Mouse (Mus musculus) MEL (cell line): ENCODE results near the gene Pi4k2a. TPM values are rescaled to one million over a fixed set of nuclear protein-coding genes. Genes with fewer than 3 reads are reported as not detected.

Source experiments
- DNase-seq: peaks from one replicate; pipeline ENCODE4 v3.0.0; 2011; ENCODE audit warnings: low read depth, low spot score
- H3K27ac ChIP-seq: 2 replicates; pipeline ENCODE4 v1.5.1; 2012; ENCODE audit warnings: low read depth, mild to moderate bottlenecking, control low read depth, low read length, moderate library complexity; ENCODE audit not compliant: control insufficient read depth
- H3K27me3 ChIP-seq, 2 experiments: fragments of 150-350 bp in 1 of 2; sonication (generic) in 1 of 2; 2 replicates each; pipeline ENCODE4 v1.6.1; 2012; ENCODE audit warnings: low read length in 2 of 2, mild to moderate bottlenecking in 2 of 2, improper control_type of control experiment in 1 of 2, moderate library complexity in 1 of 2; ENCODE audit not compliant: insufficient read depth in 2 of 2, control insufficient read depth in 1 of 2
- H3K36me3 ChIP-seq, 2 experiments: 2 replicates each; pipeline ENCODE4 v1.6.1; 2012 to 2014; ENCODE audit warnings: low read length in 2 of 2, improper control_type of control experiment in 1 of 2, inconsistent platforms in 1 of 2, mild to moderate bottlenecking in 1 of 2; ENCODE audit not compliant: insufficient read depth in 2 of 2, control insufficient read depth in 1 of 2
- H3K4me1 ChIP-seq, 2 experiments: fragments of 150-350 bp in 1 of 2; sonication (generic) in 1 of 2; 2 replicates each; pipeline ENCODE4 v1.6.1; 2012; ENCODE audit warnings: low read length in 2 of 2, improper control_type of control experiment in 1 of 2, mild to moderate bottlenecking in 1 of 2; ENCODE audit not compliant: insufficient read depth in 2 of 2, control insufficient read depth in 1 of 2
- H3K4me3 ChIP-seq, 2 experiments: fragments of 150-350 bp in 1 of 2; sonication (generic) in 1 of 2; 2 replicates each; pipeline ENCODE4 v1.5.1; 2012; ENCODE audit warnings: low read depth in 2 of 2, low read length in 2 of 2, mild to moderate bottlenecking in 2 of 2, moderate library complexity in 2 of 2, control low read depth in 1 of 2, improper control_type of control experiment in 1 of 2; ENCODE audit not compliant: control insufficient read depth in 1 of 2, insufficient read depth in 1 of 2
- H3K79me2 ChIP-seq: 2 replicates; pipeline ENCODE4 v1.6.1; 2012; ENCODE audit warnings: mild to moderate bottlenecking, low read length, moderate library complexity; ENCODE audit not compliant: control insufficient read depth, poor library complexity, insufficient read depth
- H3K9ac ChIP-seq: 2 replicates; pipeline ENCODE4 v1.6.1; 2012; ENCODE audit warnings: low read depth, mild to moderate bottlenecking, control low read depth, low read length, moderate library complexity; ENCODE audit not compliant: control insufficient read depth, poor library complexity, severe bottlenecking
- H3K9me3 ChIP-seq: fragments of 150-350 bp; sonication (generic); replicated peaks from 2 replicates; pipeline ENCODE4 v1.6.1; 2012; ENCODE audit warnings: mild to moderate bottlenecking, low read length, improper control_type of control experiment, moderate library complexity; ENCODE audit not compliant: insufficient read depth
- BHLHE40 ChIP-seq: IDR thresholded peaks from 2 replicates; pipeline ENCODE4 v1.6.1; 2012; ENCODE audit warnings: low read depth, mild to moderate bottlenecking, inconsistent platforms, low read length, improper control_type of control experiment, borderline replicate concordance
- CHD1 ChIP-seq: IDR thresholded peaks from 2 replicates; pipeline ENCODE4 v1.6.1; 2012; ENCODE audit warnings: low read depth, mild to moderate bottlenecking, inconsistent platforms, low read length, improper control_type of control experiment
- CHD2 ChIP-seq: IDR thresholded peaks from 2 replicates; pipeline ENCODE4 v1.6.1; 2011; ENCODE audit warnings: low read length, improper control_type of control experiment
- CTCF ChIP-seq, 3 experiments: IDR thresholded peaks in 2 of 3; conservative IDR thresholded peaks in 1 of 3; 2 replicates each; pipeline ENCODE4 v1.5.1; 2011 to 2012; ENCODE audit warnings: low read length in 3 of 3, low read depth in 2 of 3, mild to moderate bottlenecking in 2 of 3, improper control_type of control experiment in 1 of 3, inconsistent platforms in 1 of 3, mixed read lengths in 1 of 3, moderate library complexity in 1 of 3; ENCODE audit not compliant: control insufficient read depth in 1 of 3, insufficient read depth in 1 of 3, poor library complexity in 1 of 3, severe bottlenecking in 1 of 3
- E2F4 ChIP-seq: IDR thresholded peaks from 2 replicates; pipeline ENCODE4 v1.6.1; 2011; ENCODE audit warnings: low read depth, low read length, improper control_type of control experiment, borderline replicate concordance
- ELF1 ChIP-seq: IDR thresholded peaks from 2 replicates; pipeline ENCODE4 v1.6.1; 2014; ENCODE audit warnings: low read depth, mild to moderate bottlenecking, inconsistent platforms, low read length, improper control_type of control experiment, moderate library complexity
- EP300 ChIP-seq, 2 experiments: IDR thresholded peaks; 2 replicates each; pipeline ENCODE4 v1.6.1; 2011; ENCODE audit warnings: improper control_type of control experiment in 2 of 2, low read length in 2 of 2, low read depth in 1 of 2, mild to moderate bottlenecking in 1 of 2
- ETS1 ChIP-seq: IDR thresholded peaks from 2 replicates; pipeline ENCODE4 v1.6.1; 2012; ENCODE audit warnings: low read depth, mild to moderate bottlenecking, inconsistent platforms, low read length, improper control_type of control experiment, moderate library complexity
- GABPA ChIP-seq: IDR thresholded peaks from 2 replicates; pipeline ENCODE4 v1.6.1; 2012; ENCODE audit warnings: low read depth, mild to moderate bottlenecking, inconsistent platforms, low read length, improper control_type of control experiment, moderate library complexity
- GATA1 ChIP-seq: IDR thresholded peaks from 2 replicates; pipeline ENCODE4 v1.6.1; 2011; ENCODE audit warnings: low read depth, low read length, improper control_type of control experiment
- HCFC1 ChIP-seq: IDR thresholded peaks from 2 replicates; pipeline ENCODE4 v1.6.1; 2012; ENCODE audit warnings: low read depth, mild to moderate bottlenecking, inconsistent platforms, low read length, improper control_type of control experiment, moderate library complexity
- KAT2A ChIP-seq: conservative IDR thresholded peaks from 2 replicates; pipeline ENCODE4 v1.6.1; 2012; ENCODE audit warnings: low read depth, low read length, improper control_type of control experiment, inconsistent platforms
- MAFK ChIP-seq: IDR thresholded peaks from 2 replicates; pipeline ENCODE4 v1.6.1; 2011; ENCODE audit warnings: low read depth, mild to moderate bottlenecking, low read length, improper control_type of control experiment, borderline replicate concordance
- MAZ ChIP-seq: IDR thresholded peaks from 2 replicates; pipeline ENCODE4 v1.6.1; 2012; ENCODE audit warnings: low read depth, mild to moderate bottlenecking, inconsistent platforms, low read length, improper control_type of control experiment
- MEF2A ChIP-seq: IDR thresholded peaks from 2 replicates; pipeline ENCODE4 v1.6.1; 2014; ENCODE audit warnings: low read depth, mild to moderate bottlenecking, inconsistent platforms, low read length, improper control_type of control experiment; ENCODE audit not compliant: poor library complexity, insufficient replicate concordance, severe bottlenecking; ENCODE audit errors: extremely low read depth
- NRF1 ChIP-seq: IDR thresholded peaks from 2 replicates; pipeline ENCODE4 v1.6.1; 2014; ENCODE audit warnings: low read depth, mild to moderate bottlenecking, inconsistent platforms, low read length, improper control_type of control experiment, moderate library complexity; ENCODE audit not compliant: poor library complexity, insufficient read depth, severe bottlenecking
- POLR2AphosphoS5 ChIP-seq: IDR thresholded peaks from 2 replicates; pipeline ENCODE4 v1.6.1; 2012; ENCODE audit warnings: low read depth, borderline replicate concordance, mild to moderate bottlenecking, inconsistent platforms, low read length, moderate library complexity, mixed read lengths
- RCOR1 ChIP-seq: IDR thresholded peaks from 2 replicates; pipeline ENCODE4 v1.6.1; 2012; ENCODE audit warnings: low read depth, mild to moderate bottlenecking, inconsistent platforms, low read length, improper control_type of control experiment
- TBP ChIP-seq: IDR thresholded peaks from 2 replicates; pipeline ENCODE4 v1.8.0; 2011; ENCODE audit warnings: low read depth, low read length, improper control_type of control experiment
- ZKSCAN1 ChIP-seq: IDR thresholded peaks from 2 replicates; pipeline ENCODE4 v1.6.1; 2012; ENCODE audit warnings: low read depth, mild to moderate bottlenecking, inconsistent platforms, low read length, improper control_type of control experiment, moderate library complexity
- ZMIZ1 ChIP-seq: IDR thresholded peaks from 2 replicates; pipeline ENCODE4 v1.6.1; 2012; ENCODE audit warnings: low read depth, mild to moderate bottlenecking, inconsistent platforms, low read length, improper control_type of control experiment, moderate library complexity
- ZNF384 ChIP-seq: IDR thresholded peaks from 2 replicates; pipeline ENCODE4 v1.6.1; 2012; ENCODE audit warnings: low read depth, mild to moderate bottlenecking, inconsistent platforms, low read length, improper control_type of control experiment
- polyA plus RNA-seq, 2 experiments: library from polyadenylated mRNA; stranded (reverse) in 1 of 2; unstranded in 1 of 2; fragments of >175 nt in 1 of 2; fragments of >200 nt in 1 of 2; gene quantifications; 2 replicates each; pipeline versions ENCODE4 v1.2.1 to v1.2.4; 2012; ENCODE audit warnings: low replicate concordance in 2 of 2, low read depth in 1 of 2; ENCODE audit not compliant: insufficient read length in 2 of 2, insufficient read depth in 1 of 2, missing spikeins in 1 of 2
- total RNA-seq: library from RNA; depleted of rRNA; stranded (reverse); fragments of 300-350 nt; gene quantifications from 2 replicates; pipeline ENCODE4 v1.2.3, GENCODE M21; 2012

The Pi4k2a gene
- total and polyA plus RNA-seq, 3 experiments, result 10.2 to 30.3 TPM; not detected in 1

DNA sequence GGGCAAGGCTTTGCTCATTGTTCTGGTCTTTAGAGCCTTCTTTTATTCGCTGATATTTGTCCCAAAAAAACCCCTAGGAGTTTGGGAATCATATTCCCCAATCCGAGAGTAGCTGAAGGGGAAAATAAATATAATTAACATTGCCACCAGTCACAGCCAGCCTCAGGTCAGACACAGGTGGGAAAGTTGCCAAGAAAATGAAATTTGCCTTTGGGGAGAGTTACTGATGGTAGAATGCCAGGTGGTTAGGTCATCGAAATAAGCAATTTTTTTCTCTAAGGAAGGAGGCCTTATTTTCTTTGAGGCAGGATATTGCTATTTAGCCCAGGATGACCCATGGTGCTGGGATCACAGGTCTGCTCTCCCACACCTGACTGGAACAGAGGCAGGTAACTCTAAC, 76.5 kb downstream of the Pi4k2a start:
- no peaks in the 10 kb centered on the region for H3K9me3 ChIP-seq
- H3K36me3 ChIP-seq, result peaks cover 0 to 23% of the 10 kb centered on the region in 2 experiments; a peak in 2 of 4 replicates
- H3K9ac ChIP-seq, result no peak overlapping the region
- TF ChIP-seq ZKSCAN1 (no peak), HCFC1 (no peak), E2F4 (no peak), EP300 (IDR thresholded peaks at IDR 0.05; ENCODE audit: low read depth in 1 of 2, low read length in 2 of 2) (no peak), ZMIZ1 (no peak), POLR2AphosphoS5 (no peak), MAZ (no peak), NRF1 (no peak), GABPA (no peak), MAFK (no peak), BHLHE40 (no peak), CHD1 (no peak), RCOR1 (no peak), MEF2A (no peak), ZNF384 (no peak), GATA1 (no peak), ETS1 (no peak), TBP (no peak), ELF1 (no peak)
- TF ChIP-seq, all 39 proteins: peak for 0
- Histone ChIP-seq H3K27ac (no peak overlapping the region), H3K79me2 (peaks cover 12% of the 10 kb centered on the region), H3K4me3 (no peak overlapping the region), H3K27me3 (no peaks in the 10 kb centered on the region; a peak in 1 of 4 replicates), H3K4me1 (peaks cover 13 to 32% of the 10 kb centered on the region in 2 experiments)
- peak; percentile 42 for DNase-seq

DNA sequence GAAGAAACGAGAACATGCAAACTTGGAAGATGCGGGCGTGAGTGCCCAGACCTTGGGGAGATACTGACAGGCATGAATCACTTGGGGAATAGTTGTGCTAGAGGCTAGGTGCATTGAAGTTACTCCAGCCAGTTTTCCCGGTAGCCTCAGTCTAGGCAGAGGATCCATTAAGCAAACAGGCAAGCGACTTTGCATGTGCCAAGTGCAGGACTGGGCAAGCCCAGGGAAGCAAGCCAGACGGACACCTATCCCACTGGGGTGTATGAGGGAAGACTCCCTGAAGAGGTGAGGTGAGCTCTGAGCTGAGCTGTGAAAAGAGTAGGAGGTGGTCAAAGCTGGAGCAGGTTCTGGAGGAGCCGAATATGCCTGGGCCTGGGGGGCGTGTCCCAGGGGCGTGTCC, 77.2 kb downstream of the Pi4k2a start:
- H3K4me3 ChIP-seq, result no peak overlapping the region
- no peaks in the 10 kb centered on the region for H3K9me3 ChIP-seq
- DNase-seq, result no peak
- no peaks in the 10 kb centered on the region; a peak in 1 of 4 replicates for H3K27me3 ChIP-seq
- peaks cover 13 to 32% of the 10 kb centered on the region in 2 experiments for H3K4me1 ChIP-seq
- TF ChIP-seq CTCF (IDR thresholded peaks at IDR 0.05 in 2 of 3, conservative IDR thresholded peaks at IDR 0.05 in 1 of 3; ENCODE audit: control insufficient read depth in 1 of 3, insufficient read depth in 1 of 3, low read depth in 2 of 3, low read length in 3 of 3, poor library complexity in 1 of 3, severe bottlenecking in 1 of 3), result no peak
- no peak for TF ChIP-seq CHD2
- no peak for TF ChIP-seq KAT2A
- TF ChIP-seq POLR2AphosphoS5, result no peak
- peaks cover 0 to 25% of the 10 kb centered on the region in 2 experiments; a peak in 2 of 4 replicates for H3K36me3 ChIP-seq
- no peak overlapping the region for H3K27ac ChIP-seq
- peaks cover 15% of the 10 kb centered on the region for H3K79me2 ChIP-seq
- H3K9ac ChIP-seq, result no peak overlapping the region
